Mouse (Mus musculus) cerebellum, postnatal 4 days (tissue): ENCODE measurements around the gene Grm4.
"Not testable (repeated sequence)": the region's sequence is repeated elsewhere in the genome, so short reads cannot be mapped to it uniquely, and the experiment has no call there.

Experiments used
- DNase-seq, 2 experiments: peaks; one replicate each; pipeline ENCODE4 v3.0.0; 2022; ENCODE audit warnings: low spot score in 2 of 2, mixed read lengths in 1 of 2

Gene Grm4

DNA sequence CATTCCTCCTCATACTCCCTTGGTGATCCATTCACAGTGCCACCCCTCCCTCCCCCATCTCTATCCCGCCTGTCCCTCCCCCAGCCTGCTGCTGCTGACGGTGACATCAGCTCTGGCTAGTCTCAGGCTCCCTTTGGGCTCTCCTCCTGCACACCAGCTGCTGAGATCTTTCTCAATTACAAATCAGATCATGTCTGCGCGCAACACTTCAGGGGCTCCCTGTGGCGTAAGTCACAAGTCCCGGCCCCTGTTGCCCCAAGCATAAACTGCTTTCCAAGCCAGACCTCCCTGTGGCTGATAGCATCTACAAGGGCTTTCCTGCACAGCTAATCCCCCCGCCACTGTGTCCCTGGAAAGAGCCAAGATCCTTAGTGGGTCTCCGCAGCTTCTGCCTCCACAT, 128.3 kb downstream of the Grm4 start:
- peak in 1 of 2 experiments; percentile 28 for DNase-seq

DNA sequence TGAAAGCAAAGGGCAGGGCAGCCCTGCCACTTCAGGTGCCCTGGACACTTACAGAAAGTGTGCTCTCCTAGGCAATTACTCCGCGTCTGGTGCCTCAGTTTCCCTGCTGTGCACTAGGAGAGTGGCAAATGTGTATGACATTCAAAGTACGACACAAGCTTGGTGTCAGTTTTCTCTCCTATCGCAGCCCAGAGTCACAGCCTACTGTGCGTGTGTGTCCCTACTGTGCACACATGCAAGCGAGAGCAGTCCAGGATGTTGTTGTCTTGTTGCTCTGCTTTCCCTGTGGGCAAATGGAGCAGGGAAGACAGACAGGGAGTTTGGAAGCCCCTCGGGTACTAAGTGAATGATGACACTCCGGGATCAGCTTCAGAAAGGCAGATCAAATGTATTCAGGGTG, 131.2 kb downstream of the Grm4 start:
- no peak for DNase-seq

DNA sequence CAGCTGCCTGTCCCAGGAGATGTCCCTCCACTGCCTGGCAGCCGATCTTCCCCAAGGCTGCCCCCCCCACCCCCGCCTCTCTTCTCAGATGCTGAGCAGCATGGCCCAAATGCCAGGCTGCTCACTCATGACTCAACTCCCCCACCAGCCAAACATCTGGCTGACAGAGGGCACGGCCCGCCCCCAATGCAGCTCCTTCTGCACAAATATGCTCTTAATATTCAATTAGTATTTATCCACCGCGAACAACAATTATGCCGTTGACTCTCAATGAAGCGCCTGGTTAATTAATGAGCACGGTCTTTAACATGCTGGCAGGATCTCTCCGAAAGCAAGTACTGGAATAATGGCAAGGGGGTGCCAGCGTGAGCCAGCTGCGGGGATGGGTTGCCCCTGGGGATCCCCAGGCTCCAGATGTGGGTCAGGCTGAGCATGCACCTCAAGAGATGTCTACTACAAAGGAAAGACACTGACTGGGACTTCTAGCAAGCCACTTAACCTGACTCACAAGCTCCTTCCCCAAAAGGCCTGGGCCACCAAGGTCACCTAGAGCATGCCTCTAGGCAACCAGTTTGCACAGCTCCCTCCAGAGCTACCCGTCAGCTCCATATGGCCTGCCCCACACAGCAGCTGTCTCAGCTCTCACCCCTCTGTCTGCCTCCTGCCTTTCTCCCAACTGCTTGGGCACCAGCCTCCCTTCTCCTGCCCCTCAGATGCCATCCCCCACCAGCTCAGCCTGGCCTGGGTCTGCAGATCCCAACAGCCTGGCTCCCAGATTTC, 131.8 kb downstream of the Grm4 start:
- DNase-seq: peak in 1 of 2 experiments; percentile 26

DNA sequence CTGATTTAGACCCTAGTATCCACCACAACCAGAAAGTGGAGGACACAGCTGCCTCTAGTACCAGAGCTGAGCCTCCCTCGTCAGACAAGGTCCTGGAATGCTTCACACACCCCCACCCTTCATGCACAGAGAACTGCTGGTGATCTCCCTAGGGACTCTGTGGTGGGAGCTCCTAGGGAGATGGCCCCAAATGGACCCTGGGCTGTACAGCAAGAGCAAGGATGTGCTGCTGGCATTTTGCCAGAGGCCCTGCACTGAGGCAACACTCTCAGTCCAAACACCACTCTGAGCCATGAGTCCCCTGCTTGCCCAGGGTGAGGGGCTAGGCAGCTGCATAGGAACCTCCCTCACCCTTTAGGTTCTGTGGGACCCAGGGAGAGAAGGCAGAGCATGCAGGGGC, 134.8 kb downstream of the Grm4 start:
- no peak for DNase-seq

DNA sequence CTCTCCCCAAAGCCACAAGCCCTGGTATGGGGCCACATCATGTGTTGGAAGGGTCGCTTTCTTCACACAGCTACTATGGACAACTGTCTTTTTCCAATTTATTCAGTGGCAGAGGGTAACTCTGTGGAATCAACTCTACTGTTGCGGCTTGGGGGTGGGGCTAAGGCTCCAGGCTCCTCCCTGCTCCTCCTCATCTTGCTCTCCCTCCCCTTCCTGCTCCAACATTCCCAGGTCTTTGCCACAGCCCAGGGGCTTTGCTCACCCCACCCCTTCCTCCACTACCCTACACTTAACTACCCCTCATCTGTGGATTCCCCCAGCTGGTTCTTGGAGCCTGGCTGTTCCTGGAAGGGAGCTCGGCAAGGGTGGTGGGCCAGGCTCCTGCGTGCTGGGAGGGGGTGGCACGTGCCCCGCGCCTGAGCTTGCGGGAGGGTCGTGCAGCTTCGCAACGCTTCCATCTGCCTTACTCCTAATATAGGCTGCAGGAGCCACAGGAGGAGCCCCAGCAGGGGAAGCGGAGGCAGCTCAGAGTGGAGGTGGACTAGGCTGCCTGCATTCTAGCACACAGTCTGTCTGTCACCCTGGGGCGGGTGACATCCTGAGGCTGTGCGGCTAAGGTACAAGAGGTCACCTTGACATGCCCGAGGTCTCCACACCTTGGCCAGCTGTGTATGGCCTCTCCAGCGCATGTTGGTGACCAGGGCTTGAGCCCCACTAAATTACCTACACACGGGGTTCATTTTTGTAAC, 135.5 kb downstream of the Grm4 start:
- no peak for DNase-seq

DNA sequence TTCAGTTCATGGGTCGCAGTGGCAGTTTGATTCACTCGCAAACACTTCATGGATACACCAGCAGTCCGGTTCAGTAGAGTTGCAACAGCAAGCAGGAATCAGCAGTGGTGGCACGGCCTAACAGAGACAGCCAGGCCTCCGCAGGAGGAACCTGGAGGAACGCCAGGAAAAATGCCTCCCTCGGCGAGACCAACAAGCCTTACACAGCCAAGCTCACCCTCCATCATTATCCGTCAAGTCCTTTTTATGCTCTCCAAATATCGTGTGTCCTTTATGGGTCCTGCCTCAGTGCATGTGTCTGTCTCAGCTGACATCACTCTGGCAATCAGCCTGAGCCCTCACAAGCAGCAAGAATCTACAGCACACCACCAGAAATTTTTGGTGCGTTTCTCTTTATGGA, 138.3 kb downstream of the Grm4 start:
- DNase-seq: no peak

DNA sequence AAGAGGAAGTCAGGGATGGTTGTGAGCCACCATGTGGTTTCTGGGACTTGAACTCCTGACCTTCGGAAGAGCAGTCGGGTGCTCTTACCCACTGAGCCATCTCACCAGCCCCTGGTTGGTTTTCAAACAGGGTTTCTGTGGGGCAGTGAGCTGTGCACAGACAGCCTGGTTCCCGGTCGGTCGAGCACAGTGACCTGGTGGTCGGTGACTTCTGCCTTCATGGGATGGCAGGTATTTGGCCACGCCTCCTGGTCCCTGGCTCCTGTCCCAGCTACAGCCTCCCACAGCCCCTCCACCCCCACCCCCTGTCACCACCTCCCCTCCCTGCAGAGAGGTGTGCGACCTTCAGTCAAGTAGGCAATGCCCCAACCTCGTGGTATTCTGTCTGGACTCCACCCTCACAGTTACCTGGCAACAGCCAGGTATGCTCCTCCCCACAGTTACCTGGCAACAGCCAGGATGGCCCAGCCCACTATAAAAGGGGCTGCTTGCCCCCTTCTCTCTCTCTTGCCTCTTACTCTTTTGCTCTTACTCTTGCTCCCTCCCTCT, 140.2 kb downstream of the Grm4 start:
- DNase-seq: not testable (repeated sequence)

DNA sequence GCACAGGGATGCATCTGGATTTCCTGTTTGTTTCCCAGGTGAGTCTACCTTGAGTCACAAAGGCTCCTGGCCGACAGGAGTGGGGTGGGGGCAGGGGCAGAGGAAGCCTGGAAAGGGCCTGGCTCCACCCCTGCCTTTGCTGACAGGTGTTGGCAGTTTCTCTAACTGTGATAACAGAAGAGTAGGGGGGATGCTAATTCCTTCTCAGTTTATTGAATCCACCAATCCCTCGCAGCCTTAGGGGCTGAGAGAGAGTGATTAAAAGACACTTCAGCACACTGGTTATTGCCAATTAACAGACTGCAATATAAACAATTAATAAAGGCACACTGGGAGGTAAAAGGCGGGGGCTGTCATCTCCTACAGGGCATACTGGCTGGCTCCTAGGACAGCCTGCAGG, 142.2 kb downstream of the Grm4 start:
- no peak for DNase-seq

DNA sequence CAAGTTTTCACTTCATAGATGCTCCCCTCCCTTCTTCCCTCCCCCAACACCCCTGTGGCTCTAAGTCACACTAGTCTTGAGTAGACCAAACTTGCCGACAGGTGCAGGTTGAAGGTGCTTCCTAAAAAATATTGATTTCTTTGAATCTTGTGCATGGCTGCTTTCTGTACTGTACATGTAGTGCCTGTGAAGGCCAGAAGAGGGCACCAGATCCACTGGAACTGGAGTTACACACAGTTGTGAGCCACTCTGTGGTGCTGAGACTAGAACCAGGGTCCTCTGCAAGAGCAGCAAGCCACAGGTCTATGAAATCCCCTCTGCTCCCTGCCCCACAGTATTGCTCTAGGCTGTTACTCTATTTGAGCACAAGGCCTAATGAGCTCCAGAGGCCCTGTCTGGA, 144.1 kb downstream of the Grm4 start:
- no peak for DNase-seq

DNA sequence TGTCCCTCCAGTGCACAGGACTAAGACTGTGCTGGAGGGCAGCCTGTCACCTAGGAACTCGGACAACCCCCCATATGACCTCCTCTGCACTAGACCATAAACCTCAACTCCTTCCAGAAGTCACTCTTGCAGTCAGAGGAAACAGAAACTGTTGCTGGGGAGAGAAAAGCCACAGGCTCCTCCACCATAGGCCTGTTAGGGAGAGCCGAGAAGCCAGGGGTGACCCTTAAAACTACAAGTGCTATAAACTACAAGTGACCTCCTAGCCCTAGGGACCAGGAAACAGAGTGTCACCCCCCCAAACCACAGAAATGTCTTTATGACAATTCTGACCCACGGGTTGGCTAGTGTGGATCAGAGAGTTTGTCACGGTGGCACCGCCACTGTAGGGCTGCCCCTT, 145.7 kb downstream of the Grm4 start:
- DNase-seq: no peak
